Mouse (Mus musculus) G1E (cell line): ENCODE data around the gene 6430571L13Rik.

Experiments
- CTCF ChIP-seq: IDR thresholded peaks from 2 replicates; pipeline ENCODE4 v1.5.1; 2012; ENCODE audit warnings: low read depth, low read length, inconsistent platforms, mixed read lengths
- TAL1 ChIP-seq: conservative IDR thresholded peaks from 2 replicates; pipeline ENCODE4 v1.6.1; 2012; ENCODE audit warnings: low read depth, low read length, inconsistent platforms, mixed read lengths

DNA sequence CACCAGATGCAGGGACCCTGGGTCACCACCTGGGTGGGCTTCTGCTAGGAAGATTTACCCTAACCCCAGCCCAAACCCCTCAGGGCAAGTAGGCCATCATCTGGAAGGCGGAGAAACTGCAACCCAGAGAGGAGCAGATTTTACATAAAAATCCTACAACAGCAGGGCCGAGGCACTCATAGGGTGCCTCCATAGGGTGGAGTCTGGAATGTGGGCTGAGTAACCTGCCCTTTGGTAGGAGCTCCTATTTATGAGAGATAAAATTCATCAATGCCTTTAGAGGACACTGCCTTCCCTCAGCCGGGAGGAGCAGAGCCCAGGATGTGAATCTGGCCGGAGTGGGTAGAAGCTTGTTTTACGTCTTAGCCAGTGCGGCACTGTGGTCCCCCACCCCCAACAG lies 41.5 kb upstream of the 6430571L13Rik start:
- TF ChIP-seq CTCF: no peak
- TF ChIP-seq TAL1: no peak
